Mouse (Mus musculus): ENCODE measurements around the gene Ndel1.

The Ndel1 gene

DNA sequence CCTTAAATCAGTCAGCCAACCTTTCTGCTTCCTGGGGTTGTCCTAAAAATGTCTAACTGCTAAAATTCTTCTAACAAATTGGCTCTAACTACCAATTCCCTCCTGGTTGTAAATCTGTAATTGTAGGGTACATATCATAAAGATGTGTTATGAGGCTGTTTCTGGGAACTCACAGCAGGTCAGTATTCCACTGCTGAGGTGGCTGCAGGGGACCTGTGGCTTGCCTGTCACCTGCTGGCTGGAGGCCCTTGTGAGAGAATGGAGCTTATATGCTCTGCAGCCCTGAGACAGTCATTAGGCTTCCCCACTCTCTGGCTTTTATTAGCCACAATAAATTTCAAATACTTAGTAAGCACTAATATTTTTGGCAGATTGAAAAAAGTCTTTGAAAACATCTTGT, 92.8 kb downstream of the Ndel1 start:
- no peak for DNase-seq (ENCODE audit: low spot score in 2 of 2)

DNA sequence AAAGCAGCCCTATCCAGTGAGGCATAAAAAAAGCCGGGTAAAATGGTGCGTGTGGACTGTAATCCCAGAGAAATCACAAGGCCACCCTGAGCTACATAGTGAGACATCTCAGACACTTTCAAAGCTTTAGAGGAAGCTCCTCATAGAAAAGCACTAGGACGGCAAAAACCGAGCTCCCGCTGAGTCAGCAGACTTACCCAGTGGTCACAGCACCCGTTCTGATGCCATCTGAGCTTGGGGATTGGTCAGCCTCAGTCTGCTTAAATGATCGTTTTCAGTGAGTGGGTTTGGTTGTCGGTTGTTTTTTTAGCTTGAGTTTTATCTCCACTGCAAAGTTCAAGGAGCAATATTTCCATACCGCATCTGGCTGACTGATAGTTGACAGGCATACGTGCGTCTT, 93.7 kb downstream of the Ndel1 start:
- no peak for DNase-seq (ENCODE audit: low spot score in 2 of 2)

DNA sequence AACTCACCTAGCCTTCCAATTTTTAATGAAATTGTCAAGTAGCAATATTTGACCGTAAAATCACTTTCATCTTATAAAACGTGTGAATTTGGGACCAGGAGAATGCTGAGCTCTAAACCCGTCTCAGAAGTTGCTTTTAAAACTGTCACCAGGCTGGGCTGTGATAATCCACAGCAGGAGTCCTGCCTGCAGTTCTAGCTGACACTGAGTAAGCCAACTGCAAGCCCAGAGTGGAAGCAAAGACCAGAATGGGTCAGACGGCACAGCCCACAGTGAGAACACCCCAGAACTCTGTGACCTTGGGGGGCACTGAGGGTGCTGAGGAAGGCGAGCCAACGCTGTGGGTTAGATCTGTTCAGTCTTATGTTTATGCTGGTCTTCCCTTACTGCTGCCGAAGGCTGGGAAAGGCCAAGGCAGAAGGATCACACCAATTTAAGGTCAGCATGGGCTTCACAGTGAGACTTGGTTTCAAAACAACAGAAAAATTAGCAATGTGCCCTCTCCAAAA, 95.5 kb downstream of the Ndel1 start:
- no peak for DNase-seq (ENCODE audit: low spot score in 2 of 2)
